Mouse (Mus musculus) gastrocnemius, adult 2 months (tissue): ENCODE data around the gene Tnfsf11. TPM values are rescaled to one million over a fixed set of nuclear protein-coding genes. Genes with fewer than 3 reads are reported as not detected.
A peak's percentile ranks its signal among the peaks of the same experiment; 100 is the strongest.

ENCODE experiments used
- DNase-seq: peaks from one replicate; pipeline ENCODE4 v3.0.0; 2022
- H3K27ac ChIP-seq: fragments of 200-600 bp; 2 replicates; pipeline ENCODE4 v1.8.1; 2022; ENCODE audit warnings: mild to moderate bottlenecking
- H3K4me3 ChIP-seq: fragments of 200-600 bp; 2 replicates; pipeline ENCODE4 v1.8.1; 2022; ENCODE audit warnings: mild to moderate bottlenecking, moderate library complexity
- CTCF ChIP-seq: fragments of 200-600 bp; IDR thresholded peaks from 2 replicates; pipeline ENCODE4 v1.8.1; 2022; ENCODE audit warnings: antibody characterized with exemption, mild to moderate bottlenecking, moderate library complexity
- intact Hi-C: fragments of 180-260 bp; cut with DNase I; formaldehyde crosslinking; loops from one replicate; pipeline ENCODE4 v1.15.1; 2025
- long read RNA-seq, 2 experiments: library from polyadenylated mRNA; stranded (forward); transcript quantifications; one replicate each; pipeline ENCODE4 v2.0.0; 2021
- total RNA-seq, 2 experiments: library from RNA; stranded (reverse); gene quantifications; 2 replicates each; pipeline ENCODE4 v1.2.3; 2021

Tnfsf11 gene
- not detected for total RNA-seq
- long read RNA-seq, experiment 1, result 0 reads
- long read RNA-seq, experiment 2, result 0 reads

DNA sequence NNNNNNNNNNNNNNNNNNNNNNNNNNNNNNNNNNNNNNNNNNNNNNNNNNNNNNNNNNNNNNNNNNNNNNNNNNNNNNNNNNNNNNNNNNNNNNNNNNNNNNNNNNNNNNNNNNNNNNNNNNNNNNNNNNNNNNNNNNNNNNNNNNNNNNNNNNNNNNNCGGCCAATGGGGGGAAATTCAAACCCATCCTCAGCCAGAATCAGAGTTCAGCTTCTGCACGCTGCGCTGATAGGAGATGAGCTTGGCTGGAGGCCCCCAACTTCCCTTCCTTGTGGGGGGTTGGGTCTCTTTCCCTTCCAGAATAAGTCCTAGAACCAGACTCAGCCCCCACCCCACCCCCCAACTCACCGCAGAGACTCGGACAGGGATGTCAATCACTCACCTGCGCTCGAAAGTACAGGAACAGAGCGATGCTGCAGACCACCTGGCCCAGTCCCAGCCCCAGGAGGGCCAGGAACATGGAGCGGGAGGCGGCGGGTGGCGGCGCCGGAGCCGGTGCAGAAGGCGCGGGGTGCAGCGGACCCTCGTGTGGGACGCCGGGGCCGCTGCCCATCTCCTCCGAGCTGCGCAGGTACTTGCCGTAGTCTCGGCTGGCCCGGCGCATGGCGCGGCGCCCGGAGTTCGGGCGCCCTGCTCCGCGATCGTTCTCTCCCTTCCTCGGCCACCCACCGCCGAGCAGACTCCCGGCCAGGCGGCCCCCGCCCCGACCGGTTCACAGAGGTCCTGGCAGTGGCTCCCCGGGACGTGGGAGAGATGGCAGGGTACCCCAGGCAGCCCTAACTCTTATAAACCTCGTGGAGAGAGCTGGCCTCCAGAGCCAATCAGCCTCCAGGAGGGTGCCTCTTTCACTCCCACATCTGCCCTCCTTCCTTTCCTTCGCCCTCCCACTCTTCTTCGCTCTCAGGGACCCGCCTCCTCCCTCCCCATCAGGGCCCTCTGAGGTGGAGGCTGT, at the start of gene Tnfsf11:
Gene Tnfsf11 (minus strand): TSS at position 758 of the 952 bp plus-strand sequence.
- Histone ChIP-seq H3K4me3 (peak within 1 kb of the TSS; percentile 57), H3K27ac (no peak within 1 kb of the TSS)
- DNase-seq, result no peak
- intact Hi-C loops, result no loop called here
- TF ChIP-seq CTCF, result no peak

DNA sequence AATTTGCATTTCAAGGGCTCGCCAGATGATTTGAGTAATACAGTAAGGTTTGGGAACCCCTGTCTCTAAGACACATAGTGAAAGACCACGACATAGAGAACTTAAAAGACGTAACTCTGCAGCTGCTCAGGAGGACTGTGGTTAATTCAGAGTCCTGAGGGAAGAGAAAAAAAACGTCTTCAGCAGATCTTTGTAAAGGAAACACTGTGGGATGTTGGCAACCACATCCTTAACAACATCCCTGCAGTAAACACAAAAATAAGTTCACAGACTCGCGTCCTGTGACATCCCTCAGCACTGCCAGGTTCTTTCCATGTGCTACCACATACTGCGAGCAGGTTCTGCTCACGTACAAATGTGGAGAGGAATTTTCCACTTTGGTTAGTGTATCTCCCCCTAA, 48.9 kb upstream of the Tnfsf11 start:
- TF ChIP-seq CTCF, result no peak
- no peak for DNase-seq
- intact Hi-C loops, result no loop called here
- no peak overlapping the region for H3K4me3 ChIP-seq
- no peak overlapping the region for H3K27ac ChIP-seq

DNA sequence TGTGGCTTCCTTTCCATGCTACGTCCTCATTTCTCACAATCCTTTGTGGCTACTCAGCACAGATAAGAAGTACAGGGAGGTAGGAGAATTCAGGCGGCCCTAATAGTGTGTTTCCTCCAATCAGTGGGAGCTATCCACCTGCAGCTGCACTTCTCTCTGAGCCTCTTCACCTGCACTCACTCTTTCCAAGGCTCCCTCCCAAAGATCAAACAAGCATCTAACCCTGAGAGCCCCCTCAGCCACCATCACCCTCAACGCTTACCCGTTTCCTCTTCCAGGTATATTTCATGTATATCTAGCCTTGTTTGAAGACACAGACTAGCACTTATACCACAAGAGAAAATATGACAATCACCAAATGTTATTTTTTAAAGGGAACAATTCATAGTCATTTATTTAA, 47.5 kb upstream of the Tnfsf11 start:
- DNase-seq, result no peak
- H3K4me3 ChIP-seq, result no peak overlapping the region
- TF ChIP-seq CTCF, result no peak
- no peak overlapping the region for H3K27ac ChIP-seq
- intact Hi-C loops, result no loop called here

DNA sequence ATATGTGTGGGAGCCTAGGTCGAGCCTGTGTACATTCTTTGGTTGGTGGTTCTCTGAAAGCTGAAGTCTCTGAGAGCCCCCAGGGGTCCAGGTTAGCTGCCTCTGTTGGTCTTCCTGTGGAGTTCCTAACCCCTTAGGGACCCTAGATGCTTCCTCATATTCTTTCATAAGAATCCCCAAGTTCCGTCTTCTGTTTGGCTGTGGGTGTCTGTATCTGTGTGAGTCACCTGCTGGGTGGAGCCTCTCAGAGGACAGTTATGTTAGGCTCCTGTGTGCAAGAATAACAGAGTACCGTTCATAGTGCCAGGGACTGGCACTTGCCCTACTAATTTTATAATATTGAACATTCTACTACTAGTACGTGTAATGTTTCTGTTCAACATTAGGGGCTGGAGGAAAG, 45.0 kb upstream of the Tnfsf11 start:
- no peak for TF ChIP-seq CTCF
- intact Hi-C loops, result no loop called here
- Histone ChIP-seq H3K27ac (no peak overlapping the region), H3K4me3 (no peak overlapping the region)
- no peak for DNase-seq

DNA sequence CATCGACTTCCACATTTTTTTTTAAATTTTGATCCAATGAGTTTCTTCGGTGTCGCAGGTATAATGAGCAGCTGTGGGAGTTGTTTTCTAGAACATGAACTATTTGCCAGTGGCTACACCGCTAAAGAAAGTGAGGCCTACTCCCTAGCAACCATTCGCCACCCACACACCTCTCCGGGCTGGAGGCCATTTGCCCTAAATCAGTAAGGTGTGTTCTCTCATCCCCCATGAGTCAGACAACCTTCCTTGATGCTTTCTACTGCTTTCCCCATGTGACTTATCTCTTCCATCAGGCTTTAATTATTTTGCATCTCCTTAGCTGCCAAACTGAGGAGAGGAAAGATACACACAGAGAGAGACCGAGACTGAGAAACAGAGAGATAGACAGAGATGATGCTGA, 43.7 kb upstream of the Tnfsf11 start:
- Histone ChIP-seq H3K4me3 (no peak overlapping the region), H3K27ac (no peak overlapping the region)
- TF ChIP-seq CTCF, result no peak
- DNase-seq, result no peak
- intact Hi-C loops, result no loop called here

DNA sequence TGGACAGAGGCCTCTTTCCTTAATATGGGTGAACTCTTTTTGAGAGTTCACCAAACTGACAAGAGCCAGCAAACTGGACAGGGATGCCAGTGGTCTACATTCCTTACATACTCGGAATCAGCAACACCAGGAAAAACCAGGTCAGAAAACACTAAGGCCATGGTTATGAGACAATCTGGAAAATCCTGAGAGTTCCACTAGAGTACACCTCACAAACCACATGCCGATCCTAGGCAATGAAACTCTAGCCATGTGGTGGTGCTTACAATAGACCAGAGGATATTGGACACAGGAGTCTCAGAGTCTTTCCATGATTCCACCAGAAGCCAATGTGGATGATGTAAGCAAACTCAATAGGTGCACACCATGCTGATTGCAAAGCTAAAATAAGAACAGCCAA, 39.9 kb upstream of the Tnfsf11 start:
- no peak for DNase-seq
- no peak overlapping the region for H3K4me3 ChIP-seq
- no peak for TF ChIP-seq CTCF
- no peak overlapping the region for H3K27ac ChIP-seq
- intact Hi-C loops, result no loop called here

DNA sequence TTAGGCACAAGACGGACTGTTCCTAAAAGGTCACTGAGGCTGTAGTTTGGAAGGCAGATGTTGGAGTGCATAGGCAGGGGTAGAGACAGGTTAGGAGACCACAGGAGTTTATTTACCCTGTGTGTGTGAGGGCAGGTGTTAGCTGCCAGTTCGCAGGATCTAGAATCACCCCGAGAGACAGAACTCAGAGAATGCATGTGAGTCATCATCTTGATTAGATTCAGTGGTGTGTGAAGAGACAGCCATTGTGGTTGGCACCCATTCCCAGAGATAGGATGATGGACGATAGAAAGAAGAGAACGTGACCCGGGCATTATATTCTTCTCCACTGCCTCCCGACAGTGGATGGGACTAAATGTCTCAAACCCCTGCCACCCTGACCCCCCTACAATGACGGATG, 35.2 kb upstream of the Tnfsf11 start:
- no peak for TF ChIP-seq CTCF
- no peak for DNase-seq
- H3K27ac ChIP-seq, result no peak overlapping the region
- intact Hi-C loops, result no loop called here
- no peak overlapping the region for H3K4me3 ChIP-seq

DNA sequence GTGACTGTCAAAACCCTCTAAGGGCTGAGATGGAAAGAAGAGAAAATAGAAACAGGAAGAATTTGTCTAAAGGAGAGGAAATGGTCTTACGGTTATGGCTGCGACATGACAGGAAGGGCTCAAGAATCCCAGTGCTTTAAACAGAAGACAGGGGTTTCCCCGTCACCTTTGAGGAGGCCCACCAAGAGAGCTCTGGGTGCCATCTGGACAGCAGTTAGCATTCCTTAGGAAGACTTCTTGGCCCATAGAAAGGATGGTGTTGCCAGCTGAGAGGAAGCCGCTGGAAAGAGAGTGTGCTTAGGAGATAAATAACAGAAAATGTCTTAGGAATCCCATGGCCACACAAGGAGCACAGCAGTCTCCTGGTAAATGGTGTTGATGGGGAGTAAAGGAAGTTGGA, 34.3 kb upstream of the Tnfsf11 start:
- H3K4me3 ChIP-seq, result no peak overlapping the region
- no peak overlapping the region for H3K27ac ChIP-seq
- DNase-seq, result no peak
- intact Hi-C loops, result no loop called here
- no peak for TF ChIP-seq CTCF

DNA sequence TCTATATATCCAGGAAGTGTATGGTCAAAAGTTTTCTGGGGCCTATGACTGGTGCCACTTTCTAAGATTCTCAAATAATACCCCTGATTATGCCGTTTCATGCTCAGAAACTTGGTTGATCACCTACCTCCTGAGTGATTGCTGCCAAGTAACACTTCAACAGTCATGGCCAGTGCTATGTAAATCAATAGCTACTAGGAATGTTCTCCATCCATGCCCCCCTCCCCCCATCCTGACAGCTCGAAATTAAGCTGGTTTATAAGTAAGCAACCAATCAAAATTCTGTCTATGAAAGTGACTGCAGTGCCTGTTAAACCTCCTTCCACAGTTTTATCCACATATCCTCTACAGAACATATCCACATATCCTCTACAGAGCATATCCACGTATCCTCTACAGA, 25.5 kb upstream of the Tnfsf11 start:
- Histone ChIP-seq H3K4me3 (no peak overlapping the region), H3K27ac (no peak overlapping the region)
- intact Hi-C loops, result no loop called here
- no peak for DNase-seq
- no peak for TF ChIP-seq CTCF

DNA sequence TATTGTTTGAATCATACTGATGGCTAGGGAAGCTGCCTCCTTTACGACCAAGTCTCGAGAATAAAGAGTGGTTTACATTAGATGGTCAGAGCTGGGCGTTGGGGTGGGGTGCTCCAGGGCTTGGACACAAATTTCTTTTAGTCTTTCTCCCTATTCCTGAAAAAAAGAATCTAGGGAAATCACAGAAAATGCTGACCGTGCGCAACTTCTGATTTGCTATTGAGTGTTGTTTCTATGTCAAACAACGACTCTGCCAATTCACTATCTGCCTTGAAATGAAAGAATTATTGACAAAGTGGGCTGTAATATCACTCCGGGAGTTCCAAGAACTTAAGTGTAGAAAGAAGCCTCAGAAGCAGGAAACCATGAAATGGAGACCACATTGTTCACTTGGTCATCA, 23.5 kb upstream of the Tnfsf11 start:
- no peak for TF ChIP-seq CTCF
- Histone ChIP-seq H3K27ac (no peak overlapping the region), H3K4me3 (no peak overlapping the region)
- intact Hi-C loops, result no loop called here
- DNase-seq, result no peak

DNA sequence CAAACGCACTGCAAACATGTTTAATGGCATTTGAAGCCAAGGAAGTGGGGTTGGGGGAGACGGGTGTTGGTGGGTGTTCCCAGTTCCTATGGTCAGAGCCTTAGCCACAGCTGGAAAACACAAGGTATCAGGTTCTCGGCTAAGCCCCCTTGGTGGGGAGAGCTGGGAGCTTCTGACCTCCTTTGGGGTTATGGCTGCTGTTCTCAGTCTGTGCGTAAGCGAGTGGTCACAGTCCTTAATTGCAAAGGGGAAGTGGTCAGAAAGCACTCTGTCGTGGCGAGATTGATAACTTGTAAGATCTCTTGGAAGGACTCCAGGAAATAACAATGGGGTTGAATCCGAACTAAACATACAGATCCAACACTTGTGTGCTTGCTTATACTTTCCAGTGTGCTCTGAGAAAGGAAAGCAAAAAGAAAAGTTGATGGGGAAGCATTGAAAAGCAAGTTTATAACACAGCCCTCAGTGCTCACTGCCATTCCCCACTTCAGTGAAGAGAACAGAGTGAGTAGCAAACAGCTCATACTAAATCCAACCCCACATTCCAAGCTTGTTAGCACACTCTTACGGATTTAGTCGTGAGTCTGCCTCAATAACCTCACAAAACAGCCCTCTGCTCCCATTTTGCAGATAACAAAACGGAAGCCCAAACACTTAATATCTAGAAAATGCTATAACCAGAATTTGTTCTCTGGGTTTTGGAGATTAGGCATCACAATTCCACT, 22.9 kb upstream of the Tnfsf11 start:
- TF ChIP-seq CTCF, result no peak
- DNase-seq, result no peak
- Histone ChIP-seq H3K4me3 (no peak overlapping the region), H3K27ac (no peak overlapping the region)
- intact Hi-C loops, result no loop called here

DNA sequence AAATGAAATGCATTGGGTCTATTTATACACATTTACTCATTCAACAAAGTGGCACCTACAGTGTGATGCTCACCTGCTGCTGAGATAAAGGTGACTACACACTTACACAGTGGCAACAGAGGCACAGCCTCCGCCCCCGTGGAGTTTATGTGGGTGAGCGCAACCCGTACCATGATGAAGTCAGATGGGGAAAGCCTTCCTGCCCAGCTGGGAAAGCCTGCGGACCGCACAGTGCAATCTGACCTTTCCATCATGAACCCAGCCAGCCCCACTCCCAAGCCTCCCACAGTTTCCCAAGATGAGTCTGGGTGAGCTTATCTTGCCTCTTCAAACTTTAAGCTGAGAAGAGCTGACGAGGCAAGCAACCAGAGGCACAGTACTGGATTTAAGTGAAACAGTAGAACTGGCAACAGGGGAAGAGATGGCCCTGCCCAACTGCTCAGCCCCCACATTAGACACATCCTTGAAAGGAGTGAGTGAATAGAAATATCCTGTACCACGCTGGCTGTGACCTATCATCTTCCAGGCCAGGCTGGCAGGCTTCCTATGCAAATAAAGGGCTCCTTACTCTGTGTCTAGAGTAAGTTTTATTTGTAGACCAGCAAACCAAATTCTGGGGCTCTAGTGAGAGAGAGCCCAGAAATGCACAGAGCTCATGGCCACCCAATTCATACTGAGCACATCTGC, 22.1 kb upstream of the Tnfsf11 start:
- TF ChIP-seq CTCF, result no peak
- intact Hi-C loops, result no loop called here
- DNase-seq, result no peak
- H3K4me3 ChIP-seq, result no peak overlapping the region
- no peak overlapping the region for H3K27ac ChIP-seq

DNA sequence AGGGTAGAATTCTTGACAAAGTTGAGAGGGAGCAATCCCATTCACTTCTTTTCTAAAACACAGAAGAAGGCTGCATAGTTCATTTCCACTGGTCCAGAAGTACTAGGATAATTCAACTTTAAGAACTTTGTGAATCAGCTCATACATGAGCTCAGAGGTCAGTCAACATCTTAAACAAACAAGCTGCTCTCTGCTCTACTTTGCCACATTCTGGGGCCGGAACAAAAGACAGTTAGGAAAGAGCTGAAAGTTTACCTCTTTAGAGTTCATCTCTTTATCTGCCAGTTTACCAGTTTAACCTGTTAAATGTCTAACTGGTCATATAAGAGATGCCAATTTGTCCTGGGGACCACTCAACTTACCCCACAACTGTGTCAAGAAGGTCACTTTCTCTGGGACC, 15.5 kb upstream of the Tnfsf11 start:
- Histone ChIP-seq H3K4me3 (no peak overlapping the region), H3K27ac (no peak overlapping the region)
- no peak for TF ChIP-seq CTCF
- no peak for DNase-seq
- intact Hi-C loops, result no loop called here
